Mouse (Mus musculus) forebrain, postnatal 0 days (tissue): ENCODE measurements around the gene Cd6. TPM values are rescaled to one million over a fixed set of nuclear protein-coding genes. Genes with fewer than 3 reads are reported as not detected.

Experiments
- ATAC-seq: fragments of 200-750 bp; cut with Nextera tagmentation; 2 replicates; pipeline ENCODE4 v1.8.0; 2017; ENCODE audit warnings: mild to moderate bottlenecking, moderate library complexity
- DNase-seq: peaks from one replicate; pipeline ENCODE4 v3.0.0-alpha.2; 2015
- H3K27ac ChIP-seq: fragments of 300-500 bp; sonication (generic); 2 replicates; pipeline ENCODE4 v1.5.1; 2014; ENCODE audit warnings: low read depth, mild to moderate bottlenecking, antibody characterized with exemption, low read length, moderate library complexity, mixed read lengths
- H3K27me3 ChIP-seq: fragments of 300-500 bp; sonication (generic); 2 replicates; pipeline ENCODE4 v1.6.1; 2014; ENCODE audit warnings: mild to moderate bottlenecking, low read length, mixed read lengths; ENCODE audit not compliant: insufficient read depth
- H3K36me3 ChIP-seq: fragments of 300-500 bp; sonication (generic); 2 replicates; pipeline ENCODE4 v1.6.1; 2014; ENCODE audit warnings: mild to moderate bottlenecking, moderate library complexity; ENCODE audit not compliant: insufficient read depth
- H3K4me1 ChIP-seq: fragments of 300-500 bp; sonication (generic); 2 replicates; pipeline ENCODE4 v1.6.1; 2014; ENCODE audit warnings: antibody characterized with exemption; ENCODE audit not compliant: insufficient read depth
- H3K4me2 ChIP-seq: fragments of 300-500 bp; sonication (generic); 2 replicates; pipeline ENCODE4 v1.6.1; 2014; ENCODE audit warnings: low read depth, mild to moderate bottlenecking, moderate library complexity
- H3K4me3 ChIP-seq: fragments of 300-500 bp; sonication (generic); 2 replicates; pipeline ENCODE4 v1.5.1; 2014; ENCODE audit warnings: low read depth, low read length, mixed read lengths
- H3K9ac ChIP-seq: fragments of 300-500 bp; sonication (generic); 2 replicates; pipeline ENCODE4 v1.6.1; 2014; ENCODE audit warnings: mild to moderate bottlenecking
- H3K9me3 ChIP-seq: fragments of 300-500 bp; sonication (generic); 2 replicates; pipeline ENCODE4 v1.6.1; 2016; ENCODE audit warnings: low read length
- CTCF ChIP-seq: sonication (generic); IDR thresholded peaks from 2 replicates; pipeline ENCODE4 v1.5.1; 2016; ENCODE audit warnings: antibody characterized with exemption, control low read depth, low read depth
- WGBS: fragments of 180-500 bp; shearing (Covaris S2); extraction: QIAGEN DNeasy Blood & Tissue Kit; methylation state at CpG from one replicate; pipeline ENCODE4 v1.1.7; 2014; 5-methylcytosine and 5-hydroxymethylcytosine counted together
- polyA plus RNA-seq: library from polyadenylated mRNA; unstranded; fragments of >200 nt; fragmentation: Nextera tagmentation; extraction: Ambion mirVana; gene quantifications from 2 replicates; pipeline ENCODE4 v1.2.1, GENCODE M21; 2015
- total RNA-seq: library from RNA; depleted of rRNA; stranded (reverse); fragments of >200 nt; gene quantifications from 2 replicates; pipeline ENCODE4 v1.2.3, GENCODE M21; 2014

Cd6 gene
- total and polyA plus RNA-seq, 2 experiments from 2014 or later, result 0.05 TPM; not detected in 1

DNA sequence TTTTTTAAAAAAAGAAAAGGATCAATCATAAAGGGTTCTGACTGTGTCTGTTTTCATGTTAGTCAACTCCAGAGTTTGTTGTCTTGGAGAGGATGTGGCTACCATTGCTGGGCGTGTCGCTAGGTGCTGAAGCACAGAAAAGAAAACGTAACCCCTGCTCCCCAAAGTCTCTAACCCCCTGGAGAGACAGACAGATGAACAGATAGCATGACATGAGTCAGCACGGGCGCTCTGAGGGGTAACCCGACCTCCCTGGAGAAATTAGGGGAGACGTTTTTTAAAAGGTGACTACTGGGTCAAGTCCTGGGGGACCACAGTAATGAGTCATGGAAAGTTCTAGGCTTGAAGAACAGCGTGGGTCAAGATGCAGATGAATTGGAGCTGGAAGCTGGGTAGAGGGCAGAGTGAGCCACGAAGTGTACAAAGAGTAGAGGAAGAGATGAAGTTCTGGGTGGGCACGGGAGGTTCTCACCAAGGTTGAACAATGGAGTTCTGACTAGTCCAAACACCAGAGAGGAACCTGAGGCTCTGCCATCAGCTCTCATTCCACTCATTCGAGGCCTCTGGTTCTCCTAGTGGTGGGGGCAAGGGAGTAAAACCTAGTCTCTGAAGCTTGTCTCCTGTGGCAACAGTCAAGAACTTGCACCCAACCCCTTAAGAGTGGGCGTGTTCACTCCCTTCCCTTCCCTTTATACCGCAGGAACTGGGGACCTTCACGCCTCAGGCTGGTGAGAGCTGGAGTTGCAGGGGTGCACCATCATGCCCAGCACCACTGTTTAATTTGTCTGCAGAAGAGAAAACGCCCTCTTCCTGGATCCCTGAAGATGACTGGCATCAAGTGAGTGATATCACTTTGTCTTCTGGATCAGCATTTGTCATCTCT, 9.4 kb upstream of the Cd6 start, which contains the start of gene Slc15a3:
TSS of gene Slc15a3 (plus strand) at position 718 of the 883 bp plus-strand sequence.
- ATAC-seq (no peak), DNase-seq (no peak)
- no peak for TF ChIP-seq CTCF
- H3K4me2 ChIP-seq, result no peak within 1 kb of the TSS
- no peak within 1 kb of the TSS for H3K27ac ChIP-seq
- H3K4me3 ChIP-seq, result no peak within 1 kb of the TSS
- H3K9ac ChIP-seq, result no peak within 1 kb of the TSS
- WGBS, result 84% methylated on average over 15 of the region's 15 CpGs
- no peaks in the 10 kb centered on the region for H3K9me3 ChIP-seq
- H3K4me1 ChIP-seq, result no peaks in the 10 kb centered on the region
- H3K36me3 ChIP-seq, result no peaks in the 10 kb centered on the region
- no peaks in the 10 kb centered on the region for H3K27me3 ChIP-seq

DNA sequence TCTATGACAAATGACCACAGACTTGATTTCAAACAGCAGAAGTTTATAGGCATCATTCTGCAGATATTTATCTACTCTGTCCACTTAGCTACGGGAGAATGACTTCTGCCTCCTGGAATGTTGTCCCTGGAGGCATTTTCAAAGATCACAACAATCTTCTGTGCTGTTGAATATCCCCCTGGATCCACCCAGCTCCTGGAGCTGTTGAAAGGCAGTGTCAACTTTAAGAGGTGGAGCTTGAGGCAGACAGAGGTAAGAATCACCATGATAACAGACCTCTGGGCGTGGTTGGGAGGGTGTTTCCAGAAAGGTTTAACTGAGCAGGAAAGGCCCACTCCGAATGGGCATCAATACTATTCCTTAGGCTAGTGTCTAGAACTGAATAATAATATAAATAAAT, 5.8 kb upstream of the Cd6 start:
- Histone ChIP-seq H3K4me3 (no peak overlapping the region), H3K9ac (no peak overlapping the region), H3K9me3 (no peaks in the 10 kb centered on the region), H3K4me1 (no peaks in the 10 kb centered on the region), H3K36me3 (no peaks in the 10 kb centered on the region), H3K27ac (no peak overlapping the region), H3K27me3 (no peaks in the 10 kb centered on the region), H3K4me2 (no peak overlapping the region)
- ATAC-seq (no peak), DNase-seq (no peak)
- no peak for TF ChIP-seq CTCF
- whole genome bisulfite sequencing, result 71% methylated on average over 3 of the region's 3 CpGs

DNA sequence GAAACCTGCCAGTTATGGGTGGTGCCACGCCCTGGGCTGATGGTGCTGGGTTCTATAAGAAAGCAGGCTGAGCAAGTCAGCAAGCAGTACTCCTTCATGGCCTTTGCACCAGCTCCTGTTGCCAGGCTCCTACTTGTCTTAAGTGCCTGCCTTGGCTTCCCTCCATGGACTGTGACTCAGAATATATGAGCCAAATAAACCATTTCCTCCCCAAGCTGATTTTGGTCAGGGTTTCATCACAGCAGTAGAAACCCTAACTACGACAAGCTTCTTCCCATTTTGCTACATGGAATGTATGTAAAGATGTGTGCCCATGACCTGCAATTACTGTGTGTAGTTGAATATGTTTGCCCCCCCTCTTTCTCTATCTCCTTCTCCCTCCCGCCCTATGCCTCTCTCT, 3.8 kb upstream of the Cd6 start:
- Histone ChIP-seq H3K9me3 (no peaks in the 10 kb centered on the region), H3K36me3 (no peaks in the 10 kb centered on the region), H3K27me3 (no peaks in the 10 kb centered on the region), H3K4me2 (no peak overlapping the region), H3K4me3 (no peak overlapping the region), H3K4me1 (no peaks in the 10 kb centered on the region), H3K9ac (no peak overlapping the region), H3K27ac (no peak overlapping the region)
- no peak for TF ChIP-seq CTCF
- DNase-seq, result no peak
- no peak for ATAC-seq
- 81% methylated on average over 3 of the region's 3 CpGs for WGBS

DNA sequence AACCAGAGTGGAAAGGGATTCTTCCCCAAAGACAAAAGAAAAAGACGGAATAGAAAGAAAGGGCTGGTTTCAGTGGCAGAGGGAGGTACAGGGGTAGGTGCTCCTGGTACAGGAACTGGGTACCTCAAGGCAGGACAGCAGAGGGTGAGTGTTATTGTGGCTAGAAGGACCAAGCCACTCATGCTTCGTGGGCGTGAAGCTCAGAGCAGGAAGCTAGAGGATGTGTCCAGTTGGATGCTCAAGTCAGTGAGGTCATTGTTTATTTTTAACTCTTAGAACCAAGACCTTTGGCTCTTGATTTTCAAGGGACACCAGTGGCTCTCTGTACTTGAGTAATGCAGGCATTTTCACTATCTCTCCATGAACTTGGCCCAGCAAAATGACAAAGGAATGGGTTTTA, 2.2 kb upstream of the Cd6 start:
- Histone ChIP-seq H3K9me3 (no peaks in the 10 kb centered on the region), H3K9ac (no peak overlapping the region), H3K4me3 (no peak overlapping the region), H3K27me3 (no peaks in the 10 kb centered on the region), H3K36me3 (no peaks in the 10 kb centered on the region), H3K4me2 (no peak overlapping the region), H3K4me1 (no peaks in the 10 kb centered on the region), H3K27ac (no peak overlapping the region)
- no peak for TF ChIP-seq CTCF
- ATAC-seq (no peak), DNase-seq (no peak)
- WGBS, result 88% methylated on average over 3 of the region's 3 CpGs

DNA sequence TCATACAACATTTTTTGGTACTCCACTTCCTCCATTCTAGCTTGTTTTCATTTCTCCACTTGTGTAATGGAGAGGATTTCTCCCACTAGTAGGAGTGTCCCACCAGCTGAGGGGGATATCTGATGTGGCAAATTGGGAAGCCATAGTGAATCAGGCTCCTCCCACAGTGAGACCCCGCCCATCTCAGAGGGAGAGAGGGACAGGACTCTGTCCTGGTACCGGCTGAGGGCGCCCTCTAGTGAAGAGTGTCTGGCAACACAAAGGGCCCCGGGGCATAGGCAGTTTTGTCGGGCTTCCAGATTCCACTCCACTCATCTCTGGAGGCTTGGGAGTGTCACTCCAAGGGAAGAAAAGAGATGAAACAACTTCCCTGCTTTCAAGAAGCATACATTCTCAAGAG, 1.6 kb upstream of the Cd6 start:
- Histone ChIP-seq H3K27ac (no peak overlapping the region), H3K36me3 (no peaks in the 10 kb centered on the region), H3K4me2 (no peak overlapping the region), H3K4me1 (no peaks in the 10 kb centered on the region), H3K4me3 (no peak overlapping the region), H3K9me3 (no peaks in the 10 kb centered on the region), H3K27me3 (no peaks in the 10 kb centered on the region), H3K9ac (no peak overlapping the region)
- WGBS, result 9% methylated on average over 5 of the region's 5 CpGs
- ATAC-seq (peak; percentile 40; the same call in 1 of the 2 replicates), DNase-seq (peak; percentile 34)
- peak; percentile 49 for TF ChIP-seq CTCF

DNA sequence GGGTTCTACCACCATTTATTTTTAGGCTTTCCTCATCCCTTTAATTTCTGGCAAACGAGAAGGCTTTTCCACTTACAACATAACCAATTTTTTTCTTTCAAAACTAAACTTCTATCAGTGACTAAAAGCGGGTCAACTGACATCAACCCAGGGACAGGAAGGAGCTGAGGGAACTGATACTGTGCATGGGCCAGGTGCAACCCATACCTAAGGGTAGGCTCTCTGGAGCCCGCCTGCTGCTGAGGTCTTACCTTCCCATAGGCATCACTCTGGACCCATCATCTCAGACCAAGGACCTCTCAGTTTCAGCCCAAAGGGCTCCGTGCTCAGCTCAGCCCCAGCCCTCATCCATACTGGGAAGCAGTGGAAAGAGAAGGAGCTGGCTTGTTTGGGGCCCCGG, 1.5 kb downstream of the Cd6 start:
- no peaks in the 10 kb centered on the region for H3K9me3 ChIP-seq
- H3K4me2 ChIP-seq, result no peak overlapping the region
- ATAC-seq (no peak), DNase-seq (no peak)
- H3K4me3 ChIP-seq, result no peak overlapping the region
- 88% methylated on average over 5 of the region's 5 CpGs for WGBS
- no peak for TF ChIP-seq CTCF
- no peak overlapping the region for H3K27ac ChIP-seq
- H3K9ac ChIP-seq, result no peak overlapping the region
- no peaks in the 10 kb centered on the region for H3K4me1 ChIP-seq
- H3K27me3 ChIP-seq, result no peaks in the 10 kb centered on the region
- no peaks in the 10 kb centered on the region for H3K36me3 ChIP-seq

DNA sequence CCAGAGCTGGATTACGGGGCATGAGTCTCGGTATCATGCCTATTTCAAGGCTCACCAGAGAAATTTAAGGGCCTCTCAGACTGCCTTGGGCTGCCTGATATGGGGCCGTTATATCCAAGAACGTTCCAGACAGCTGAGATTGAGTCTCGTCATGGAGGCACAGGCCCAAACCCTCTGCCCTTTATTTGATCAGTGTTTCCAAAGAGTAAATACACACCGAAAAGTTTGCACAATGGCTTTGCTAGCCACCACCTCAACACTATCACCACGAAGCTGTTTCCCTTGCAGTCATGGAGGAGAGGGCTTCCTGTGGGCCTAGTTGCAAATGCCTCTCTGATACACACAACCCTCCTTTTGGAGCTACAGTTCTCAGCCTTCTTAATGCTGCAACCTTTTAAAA, 5.8 kb downstream of the Cd6 start:
- ATAC-seq, result no peak
- H3K4me3 ChIP-seq, result no peak overlapping the region
- DNase-seq, result no peak
- H3K4me2 ChIP-seq, result no peak overlapping the region
- no peak overlapping the region for H3K27ac ChIP-seq
- H3K4me1 ChIP-seq, result no peaks in the 10 kb centered on the region
- H3K27me3 ChIP-seq, result no peaks in the 10 kb centered on the region
- 93% methylated on average over 7 of the region's 7 CpGs for WGBS
- no peak overlapping the region for H3K9ac ChIP-seq
- no peaks in the 10 kb centered on the region for H3K9me3 ChIP-seq
- H3K36me3 ChIP-seq, result no peaks in the 10 kb centered on the region
- TF ChIP-seq CTCF, result no peak
